Mouse (Mus musculus) hindlimb bud, embryonic 11.5 days (tissue): ENCODE measurements around the gene Gp1bb.

Experiments
- DNase-seq: peaks from one replicate; pipeline ENCODE4 v3.0.0-alpha.2; 2012; ENCODE audit warnings: low read depth, low spot score; ENCODE audit errors: extremely low spot score

Gene Gp1bb

DNA sequence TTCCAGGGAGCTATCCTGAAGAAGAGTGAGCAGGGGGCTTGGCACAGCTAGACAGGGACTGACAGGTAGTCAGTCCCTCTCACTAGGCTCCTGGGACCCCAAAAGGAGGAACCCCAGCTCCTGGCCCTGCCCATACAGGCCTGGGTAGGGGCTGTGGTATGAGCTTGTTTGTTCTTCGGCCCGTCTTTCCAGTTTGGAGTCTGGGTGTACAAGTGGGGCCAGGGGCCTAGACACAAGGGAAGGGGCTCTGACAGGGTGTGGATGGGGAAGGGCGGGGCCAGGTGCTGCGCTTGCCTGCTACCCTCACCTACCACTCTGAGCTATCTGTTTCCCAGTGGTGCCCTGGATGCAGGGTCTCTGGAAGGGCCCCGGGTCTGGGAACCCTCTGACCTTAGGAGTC lies 16.5 kb downstream of the Gp1bb start:
- DNase-seq: no peak

DNA sequence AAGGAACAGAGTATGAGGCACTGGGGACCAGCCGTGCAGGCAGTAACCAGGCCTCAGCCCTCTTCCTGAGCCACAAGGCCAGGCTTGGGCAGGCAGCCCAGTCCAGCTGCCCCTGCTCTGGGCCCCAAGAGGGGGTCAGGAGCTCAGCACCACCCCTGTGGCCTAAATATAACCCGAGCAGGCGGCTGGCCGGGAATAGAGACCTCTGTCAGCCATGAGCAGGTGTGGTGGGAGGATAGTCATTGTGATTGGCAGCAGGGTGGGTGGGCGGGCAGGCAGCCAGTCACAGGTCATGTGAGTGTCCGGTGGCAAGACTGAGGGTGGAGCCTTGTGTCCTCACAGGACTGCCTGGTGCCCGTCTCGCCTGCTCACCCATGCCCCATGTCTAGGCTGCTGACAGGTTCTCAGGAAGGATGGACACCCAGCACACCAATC lies 17.9 kb downstream of the Gp1bb start:
- no peak for DNase-seq

DNA sequence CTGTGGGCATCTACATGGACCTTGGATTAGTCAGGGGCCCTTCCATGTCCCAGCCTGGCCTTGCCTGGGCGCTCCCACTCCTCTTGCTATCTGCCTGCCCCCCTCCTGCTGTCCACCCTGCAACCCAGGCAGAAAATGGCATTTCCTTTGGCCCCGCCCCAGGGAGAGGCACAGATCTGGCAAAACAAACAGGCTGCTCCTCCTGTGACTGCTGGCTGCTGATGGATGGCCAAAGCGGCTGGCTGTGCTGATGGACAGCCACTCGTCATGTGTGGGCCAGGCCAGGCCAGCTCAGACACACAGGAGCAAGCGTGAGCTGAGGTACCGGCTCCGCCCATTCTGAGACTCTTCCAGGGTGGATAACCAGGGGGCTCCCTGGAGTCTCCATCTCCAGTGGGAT lies 20.8 kb downstream of the Gp1bb start:
- no peak for DNase-seq

DNA sequence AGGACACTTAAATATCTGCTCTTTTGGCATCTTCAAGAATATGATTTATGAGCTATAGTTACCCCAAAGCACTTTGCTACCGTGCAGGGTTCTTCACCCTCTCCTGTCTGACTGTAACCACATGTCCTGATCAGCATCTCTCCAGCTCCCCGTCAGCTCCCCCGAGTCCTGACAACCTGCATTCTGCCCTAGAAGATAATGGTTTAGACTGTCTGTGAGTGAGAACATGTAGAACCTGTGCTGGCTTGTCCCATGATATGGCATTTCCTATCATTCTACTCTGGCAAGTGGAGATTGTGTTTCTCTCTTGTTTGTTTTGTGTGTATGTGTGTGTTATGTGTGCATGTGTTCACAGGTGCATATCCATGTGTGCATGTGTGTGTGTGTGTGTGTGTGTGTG lies 24.2 kb downstream of the Gp1bb start:
- DNase-seq: no peak

DNA sequence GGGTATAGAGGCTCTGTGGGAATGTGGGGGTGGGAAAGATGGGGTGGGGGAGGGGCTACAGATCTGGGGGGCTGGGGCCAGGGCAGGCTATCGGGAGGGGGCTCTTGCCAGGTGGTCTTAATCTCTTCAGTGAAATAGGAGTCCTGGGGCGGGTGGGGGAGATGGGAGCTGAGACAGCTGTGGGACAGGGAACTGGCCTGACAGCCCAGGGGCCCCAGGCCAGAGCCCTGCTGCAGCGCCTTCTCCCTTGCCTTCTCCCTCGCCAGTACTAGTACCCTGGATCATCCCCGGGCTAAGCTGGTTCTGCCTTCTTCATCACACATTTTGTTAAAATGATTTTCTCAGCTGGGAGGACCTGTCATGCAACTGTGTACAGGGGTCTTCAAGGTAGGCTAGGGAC lies 25.9 kb downstream of the Gp1bb start:
- DNase-seq: no peak

DNA sequence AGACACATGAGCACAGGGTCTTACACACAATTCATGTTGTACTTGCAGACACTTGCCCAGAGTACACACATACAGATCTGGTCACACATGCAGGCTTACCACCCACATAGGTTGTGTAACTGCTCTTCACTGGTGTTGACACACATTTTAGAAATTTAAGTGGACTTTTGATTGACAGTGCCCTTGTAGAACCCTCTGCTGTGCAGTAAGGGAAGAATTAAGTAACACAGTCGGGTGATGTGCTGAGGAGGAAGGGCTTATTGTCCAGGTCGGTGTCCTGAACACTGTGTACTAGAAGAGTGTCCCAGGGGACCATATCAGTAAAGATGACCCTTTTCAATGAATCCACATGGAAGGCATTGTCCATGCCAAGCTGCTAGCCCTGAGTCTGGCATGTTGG lies 28.3 kb downstream of the Gp1bb start:
- DNase-seq: no peak

DNA sequence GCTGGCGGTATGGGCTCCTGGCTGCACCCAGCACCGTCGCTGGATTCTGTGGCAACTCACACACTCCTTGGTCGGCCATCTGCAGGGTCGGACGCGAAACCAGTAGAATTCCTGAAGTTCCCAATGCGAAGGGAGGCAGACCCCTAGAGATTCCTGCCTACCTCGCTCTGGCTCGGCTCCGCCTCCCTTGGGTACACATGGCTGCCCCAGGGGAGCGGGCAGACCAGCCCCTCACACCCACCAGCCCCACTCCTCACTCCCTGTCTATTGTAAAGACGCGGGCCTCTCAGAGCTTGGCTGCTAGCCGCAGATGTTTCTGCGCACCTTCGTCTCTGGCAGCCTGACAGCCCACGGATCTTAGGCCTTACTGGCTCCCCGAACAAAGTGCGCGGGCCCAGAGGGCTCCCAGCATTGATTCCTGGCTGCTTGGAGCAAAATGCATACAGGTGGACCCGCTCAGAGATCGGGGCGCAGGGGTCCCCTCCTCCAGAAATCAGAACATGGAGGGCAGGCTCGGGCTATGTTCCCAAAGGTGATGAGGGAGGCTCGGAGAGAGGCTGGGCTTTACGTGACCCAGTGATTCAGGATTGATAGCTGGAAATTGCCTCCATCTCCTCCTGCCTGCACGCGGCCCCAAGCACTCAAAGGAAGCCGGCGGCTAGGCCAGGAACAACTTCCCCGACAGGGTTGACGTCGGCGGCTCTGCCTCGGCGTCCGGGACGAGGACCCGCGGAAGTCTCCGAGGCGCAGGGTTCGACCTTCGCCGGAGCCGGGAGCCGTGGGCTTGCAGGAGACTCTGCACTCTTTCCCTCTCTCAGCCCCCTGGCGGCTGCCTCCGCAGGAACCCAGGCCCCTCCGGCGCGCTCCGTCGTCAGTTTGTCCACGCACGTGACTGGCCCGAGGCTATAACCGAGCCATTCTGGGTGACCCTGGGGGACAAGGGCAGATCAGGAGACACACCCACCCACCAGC lies 30.9 kb downstream of the Gp1bb start:
- no peak for DNase-seq

DNA sequence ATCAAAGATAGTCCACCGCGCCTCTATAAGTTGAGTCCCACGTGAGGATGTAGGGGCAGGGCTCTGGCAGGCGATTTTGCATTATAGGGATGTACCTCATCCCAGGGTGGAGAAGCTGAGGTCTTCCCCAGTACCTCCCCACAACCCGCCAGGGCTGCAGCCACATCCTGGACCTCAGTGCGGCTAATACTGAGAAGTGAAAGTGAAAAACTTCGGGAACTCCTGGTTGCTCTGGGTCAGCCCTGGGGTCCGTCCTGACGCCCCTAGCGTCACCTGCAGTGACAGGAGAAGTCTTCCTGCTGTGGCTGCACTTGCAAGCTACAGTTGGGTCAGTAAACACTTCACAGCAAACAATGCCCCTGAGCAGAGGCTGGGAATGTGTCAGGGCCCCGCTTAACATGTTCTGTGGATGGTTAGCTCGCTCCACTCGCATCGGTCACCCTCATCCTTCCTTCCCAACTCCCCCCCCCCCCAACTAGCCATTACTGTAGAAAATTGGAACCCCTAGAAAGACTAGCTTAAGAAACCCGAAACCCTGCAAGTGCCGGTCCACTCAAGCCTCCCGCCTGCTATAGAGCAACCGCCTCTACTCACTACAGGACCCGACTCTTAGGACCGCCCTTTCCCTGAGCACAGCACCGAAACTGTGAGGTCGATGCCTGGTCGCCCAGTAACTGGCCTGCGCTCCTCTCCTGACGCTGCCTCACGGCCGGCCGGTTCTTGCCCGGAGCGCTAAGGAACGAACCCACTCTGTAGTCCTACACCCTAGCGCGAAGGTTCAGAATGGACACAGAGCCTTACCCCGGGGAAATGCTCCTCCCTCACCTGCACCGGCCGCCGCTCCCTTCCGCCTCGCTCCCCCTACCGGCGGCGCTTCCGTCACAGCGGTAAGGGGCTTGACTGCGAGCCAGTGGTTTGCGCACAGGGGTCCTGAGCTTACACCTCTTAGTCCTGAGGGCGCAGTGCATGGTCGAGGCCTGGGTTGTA lies 32.1 kb downstream of the Gp1bb start, which contains the start of gene Tbx1:
TSS of gene Tbx1 (minus strand) at position 868 of the 987 bp plus-strand sequence.
- DNase-seq: no peak

DNA sequence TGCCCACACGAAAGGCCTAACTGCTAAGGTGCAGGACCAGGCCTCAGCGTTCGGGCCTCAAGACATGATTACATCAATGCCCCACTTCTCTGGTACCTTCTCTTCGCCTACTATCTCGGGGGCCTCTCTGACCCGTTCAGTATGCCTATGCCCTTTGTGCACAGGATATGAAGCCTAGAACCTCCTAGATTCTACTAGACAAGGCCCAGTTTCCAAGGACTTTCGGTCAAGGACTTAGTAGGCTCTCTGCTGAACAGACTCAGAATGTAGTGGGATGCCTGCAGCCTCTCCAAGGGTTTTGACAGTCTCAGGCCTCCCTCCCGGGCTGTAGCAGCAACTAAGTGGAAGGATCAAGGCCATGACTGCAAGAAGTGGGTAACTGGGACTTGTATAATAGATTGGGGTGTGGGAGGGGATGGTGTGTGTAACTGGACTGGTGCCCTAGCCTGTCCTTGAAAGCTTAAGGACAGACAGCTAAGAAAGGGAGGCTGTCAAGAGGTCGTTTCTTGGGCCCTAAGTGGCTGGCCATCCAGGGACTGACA lies 33.1 kb downstream of the Gp1bb start:
- no peak for DNase-seq

DNA sequence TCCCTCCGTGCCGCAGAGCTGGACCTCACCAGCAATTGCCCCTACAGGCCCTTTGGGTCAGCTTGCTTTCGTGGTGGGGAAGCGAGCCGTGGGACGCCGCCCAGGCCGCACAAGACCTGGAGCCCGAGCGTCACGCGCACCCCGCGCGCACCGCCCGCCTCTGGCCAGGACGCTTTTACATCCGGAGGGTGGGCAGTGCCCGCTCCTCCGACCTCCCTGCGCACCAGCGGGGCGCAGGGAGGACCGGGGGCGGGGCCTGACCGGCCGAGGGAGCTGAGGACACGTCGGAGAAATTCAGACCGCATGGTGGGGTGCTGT lies 33.5 kb downstream of the Gp1bb start:
- no peak for DNase-seq

DNA sequence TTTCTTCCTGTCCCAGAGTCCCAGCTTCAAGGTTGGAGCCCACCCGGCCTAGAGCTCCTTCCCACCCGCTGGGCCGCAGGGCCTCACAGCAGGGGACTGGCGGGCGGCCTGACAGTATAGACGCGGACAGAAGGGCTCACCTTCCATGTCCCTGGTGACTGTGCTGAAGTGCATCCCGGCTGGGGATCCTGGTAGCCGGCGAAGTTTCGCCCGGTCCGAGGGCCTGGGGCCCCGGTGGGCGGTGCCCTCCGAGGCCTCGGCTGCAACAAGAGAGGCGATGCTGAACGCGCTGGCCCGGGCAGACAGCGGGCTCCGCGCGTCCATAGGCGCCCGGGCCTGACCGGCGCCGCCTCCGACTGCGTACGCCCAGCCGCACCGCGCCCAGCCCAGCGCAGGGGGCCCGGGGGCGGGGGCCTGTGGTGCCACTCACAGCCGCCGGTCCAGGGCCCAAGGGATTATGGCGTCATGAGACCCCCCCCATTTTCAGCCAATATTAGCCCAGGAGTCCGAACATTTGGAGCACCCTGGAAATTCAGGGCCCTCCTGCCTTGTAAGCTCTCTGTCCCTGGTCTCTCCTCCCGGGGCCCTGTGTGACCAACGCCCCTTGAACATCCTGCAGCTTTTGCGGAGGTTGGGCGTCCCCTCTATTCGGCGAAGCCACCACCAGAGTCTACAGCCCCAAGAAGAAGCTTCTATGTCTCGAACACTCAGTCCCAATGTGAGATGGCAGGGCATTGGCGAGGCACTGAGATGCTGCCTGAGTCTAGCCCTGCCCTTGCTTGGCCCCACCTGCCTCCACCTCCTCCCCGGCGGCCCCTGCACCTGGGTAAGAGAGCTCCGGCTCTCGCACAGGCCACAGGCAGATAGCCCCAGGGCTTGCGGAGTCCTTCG lies 34.1 kb downstream of the Gp1bb start:
- DNase-seq: no peak

DNA sequence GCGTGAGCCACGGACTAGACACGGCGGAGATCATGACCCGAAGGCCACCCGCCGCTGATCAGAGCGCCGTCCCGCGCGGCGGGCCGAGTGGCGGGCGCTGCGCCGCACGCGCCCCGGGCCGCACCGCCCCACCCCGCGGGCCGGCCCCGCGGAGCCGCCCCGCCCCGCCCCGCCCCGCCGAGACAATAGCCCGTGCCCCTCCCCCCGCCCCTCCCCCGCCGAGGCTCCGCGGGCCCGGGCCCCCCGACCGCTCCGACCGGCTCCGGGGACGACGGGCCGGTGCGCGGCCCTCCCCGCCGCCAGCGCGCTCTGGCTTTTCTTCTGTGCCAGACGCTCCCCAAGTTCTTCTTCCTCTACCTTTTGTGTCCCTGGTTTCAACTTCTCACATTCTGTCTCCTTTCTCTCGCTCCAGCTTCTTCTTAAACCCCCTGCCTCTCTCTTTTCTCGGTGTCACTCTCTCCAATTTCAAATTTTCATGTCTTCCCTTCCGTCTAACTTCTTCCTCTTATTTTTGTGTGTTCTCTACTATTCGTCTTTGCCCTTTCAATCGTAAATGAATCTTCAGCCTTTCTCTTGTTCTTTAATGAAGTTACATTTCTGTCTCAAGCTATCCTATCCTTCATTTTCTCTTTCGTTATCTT lies 35.2 kb downstream of the Gp1bb start:
- DNase-seq: no peak

DNA sequence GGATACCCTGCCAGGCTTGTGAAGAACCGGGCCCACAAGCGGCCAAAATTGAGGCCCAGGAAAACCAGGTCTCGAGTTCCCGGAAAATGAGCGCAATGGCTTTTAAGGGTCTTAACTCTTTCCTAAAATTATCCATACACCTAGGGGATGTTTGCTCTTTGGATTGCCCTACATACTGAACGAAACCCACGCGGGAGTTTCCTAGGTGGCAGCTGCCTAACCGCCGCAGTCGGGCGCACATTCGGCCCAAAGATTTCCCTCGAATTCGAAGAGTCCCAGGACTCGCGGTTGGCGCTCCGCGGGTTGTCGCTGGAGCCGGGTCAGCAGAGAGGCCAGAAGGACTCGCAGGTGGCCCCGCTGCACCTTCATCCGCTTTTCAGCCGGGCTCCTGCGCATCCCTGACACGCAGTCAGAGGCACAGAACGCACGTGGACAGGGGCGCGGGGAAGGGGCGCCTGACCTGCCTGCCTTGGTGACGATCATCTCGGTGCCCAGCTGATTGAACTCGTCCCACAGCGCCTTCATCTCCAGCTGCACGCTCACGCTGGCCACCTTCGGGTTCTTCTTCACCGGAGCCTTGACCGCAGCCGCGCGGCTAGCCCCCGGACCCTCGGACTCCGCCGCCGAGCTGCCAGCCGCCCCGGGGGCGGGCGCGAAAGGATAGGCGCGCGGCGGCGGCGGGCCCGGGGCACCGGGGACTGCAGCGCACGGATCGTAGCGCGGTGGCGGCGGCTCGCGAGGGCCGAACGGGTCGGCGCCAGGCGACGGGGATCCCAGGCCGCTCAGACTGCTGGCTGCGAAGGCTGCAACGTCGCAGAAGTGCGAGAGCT lies 35.9 kb downstream of the Gp1bb start:
- no peak for DNase-seq

DNA sequence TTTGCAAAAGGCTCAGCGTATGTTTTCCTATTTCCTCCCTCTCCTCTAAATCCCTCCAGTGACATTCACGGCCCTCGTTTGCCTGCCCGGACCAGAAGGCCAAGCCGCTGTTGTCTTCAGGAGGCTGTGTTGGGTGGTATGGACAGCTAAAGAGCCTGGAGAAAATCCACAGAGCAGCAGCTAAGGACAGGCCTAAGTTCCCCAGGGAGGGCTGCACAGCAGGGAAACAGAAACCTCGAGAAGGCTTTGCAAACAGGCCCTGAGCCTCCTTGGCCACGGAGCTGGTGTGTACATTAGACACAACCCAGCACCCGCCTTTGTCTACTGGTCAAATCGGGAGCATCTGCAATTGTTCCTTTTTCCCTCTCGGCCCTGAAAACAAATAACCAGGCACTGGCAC lies 36.5 kb downstream of the Gp1bb start:
- no peak for DNase-seq

DNA sequence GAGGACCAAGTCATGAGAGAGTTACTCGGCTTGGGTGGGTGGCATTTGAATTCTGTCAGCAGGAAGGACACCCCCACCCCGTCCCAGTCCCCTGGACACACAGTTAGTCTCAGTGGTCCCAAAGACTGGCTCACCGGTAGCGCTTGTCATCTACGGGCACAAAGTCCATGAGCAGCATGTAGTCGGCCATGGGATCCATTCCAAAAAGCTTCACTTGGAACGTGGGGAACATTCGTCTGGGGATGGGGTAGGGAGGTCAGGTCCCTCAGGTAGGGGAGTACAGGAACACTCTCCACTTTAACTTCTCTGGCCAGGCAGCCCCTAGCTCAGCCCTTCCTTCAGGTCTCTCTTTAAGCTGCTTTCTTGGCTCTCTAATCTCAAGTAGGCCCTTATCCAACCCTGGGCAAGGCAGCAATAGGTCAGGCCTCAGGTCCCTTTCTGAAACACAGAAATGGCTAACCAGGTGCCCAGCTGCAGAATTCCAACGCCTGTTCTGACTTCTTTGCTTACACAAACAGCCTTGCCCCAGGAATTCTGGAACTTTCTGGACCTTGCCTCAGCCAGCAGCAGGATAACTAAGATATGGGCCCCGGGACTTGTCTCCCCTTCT lies 37.2 kb downstream of the Gp1bb start:
- DNase-seq: no peak

DNA sequence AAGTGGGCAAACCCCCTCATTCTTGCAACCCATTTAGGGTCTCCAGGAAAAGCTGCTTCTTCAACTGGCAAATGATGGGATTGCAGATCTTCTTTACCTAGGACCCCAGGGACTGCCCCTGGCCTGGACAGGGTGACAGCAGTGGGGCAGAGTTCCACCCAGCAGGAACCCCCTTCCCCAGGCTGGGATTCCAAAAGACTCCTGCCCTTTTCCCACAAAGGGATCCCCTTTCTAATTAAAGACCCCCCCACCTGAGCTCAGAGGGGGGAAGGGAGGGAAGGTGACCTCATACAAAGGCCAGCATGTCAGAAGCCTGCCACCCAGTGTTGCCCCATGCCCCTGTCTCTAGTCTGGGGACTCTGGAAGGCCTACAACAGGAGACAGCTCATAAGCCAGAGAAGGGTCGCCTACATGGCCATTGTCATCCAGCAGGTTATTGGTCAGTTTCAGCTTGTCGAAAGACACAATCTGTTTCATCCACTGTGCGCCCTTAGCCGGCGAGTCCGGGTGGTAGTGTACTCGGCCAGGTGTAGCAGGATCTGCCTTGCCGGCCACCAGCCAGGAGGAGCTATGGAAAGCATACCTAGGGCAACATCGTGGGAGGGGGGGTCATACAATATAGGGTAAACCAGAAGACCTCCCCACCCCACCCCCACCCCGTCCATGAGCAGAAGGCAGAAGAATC lies 38.4 kb downstream of the Gp1bb start:
- DNase-seq: no peak

DNA sequence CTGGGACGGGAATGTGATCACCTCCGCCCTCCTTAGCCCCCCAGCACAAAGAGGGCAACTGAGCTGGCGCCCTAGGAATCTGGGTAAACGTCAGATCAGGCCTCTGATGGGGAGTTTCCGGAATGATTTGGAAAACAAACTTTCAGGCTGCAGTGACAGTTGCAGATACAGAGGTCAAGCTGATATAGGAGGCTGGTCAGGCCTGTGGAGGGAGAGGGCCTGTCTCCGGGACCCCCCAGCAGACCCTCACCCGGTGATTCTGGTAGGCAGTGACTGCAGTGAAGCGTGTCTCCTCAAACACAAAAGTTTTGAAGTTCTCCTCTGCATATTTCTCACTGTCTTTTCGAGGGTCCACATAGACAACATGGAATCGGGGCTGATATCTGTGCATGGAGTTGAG lies 39.0 kb downstream of the Gp1bb start:
- no peak for DNase-seq
